Mouse (Mus musculus) erythroblast, embryonic 14.5 days (primary cell): Measurements from ENCODE around the gene Fam43b.

ENCODE experiments used
- GATA1 ChIP-seq: IDR thresholded peaks from 2 replicates; pipeline ENCODE4 v1.6.1; 2012; ENCODE audit warnings: low read length, inconsistent platforms, mixed read lengths
- TAL1 ChIP-seq: IDR thresholded peaks from 3 replicates; pipeline ENCODE4 v1.6.1; 2012; ENCODE audit warnings: low read length, inconsistent platforms, mixed read lengths

- TF ChIP-seq TAL1 (no peak), GATA1 (no peak)
These were observed 11.3 kb upstream of the Fam43b start for GRCm38 (mm10) chr4:138407479-138408194.
